Mouse (Mus musculus): ENCODE results near the gene Acaa1b. TPM values are rescaled to one million over a fixed set of nuclear protein-coding genes. Genes with fewer than 3 reads are reported as not detected.

Acaa1b gene
- polyA plus RNA-seq, 1 experiment from 2014 or later: 4.5 TPM

DNA sequence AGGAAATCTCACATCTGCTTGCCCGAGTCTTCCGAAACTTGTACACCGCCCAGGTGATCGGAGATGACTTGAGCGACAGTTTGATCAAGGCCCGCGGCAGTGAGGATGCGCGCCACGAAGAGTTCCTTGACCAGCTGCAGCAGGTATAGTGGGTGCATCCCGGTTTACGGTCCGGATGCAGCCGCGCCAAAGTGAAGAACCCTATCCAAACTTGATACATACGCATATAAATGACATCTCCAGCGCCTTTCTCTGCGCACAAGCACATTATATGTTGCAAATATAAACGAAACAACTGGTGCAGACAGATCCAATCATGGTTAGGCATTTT is 54.1 kb downstream of the Acaa1b start:
- ATAC-seq: no peak; the same call in 1 of the 2 replicates
- H3K27me3 ChIP-seq (ENCODE audit: control insufficient read depth, insufficient read depth, low read depth, low read length): peaks cover 10% of the 10 kb centered on the region

DNA sequence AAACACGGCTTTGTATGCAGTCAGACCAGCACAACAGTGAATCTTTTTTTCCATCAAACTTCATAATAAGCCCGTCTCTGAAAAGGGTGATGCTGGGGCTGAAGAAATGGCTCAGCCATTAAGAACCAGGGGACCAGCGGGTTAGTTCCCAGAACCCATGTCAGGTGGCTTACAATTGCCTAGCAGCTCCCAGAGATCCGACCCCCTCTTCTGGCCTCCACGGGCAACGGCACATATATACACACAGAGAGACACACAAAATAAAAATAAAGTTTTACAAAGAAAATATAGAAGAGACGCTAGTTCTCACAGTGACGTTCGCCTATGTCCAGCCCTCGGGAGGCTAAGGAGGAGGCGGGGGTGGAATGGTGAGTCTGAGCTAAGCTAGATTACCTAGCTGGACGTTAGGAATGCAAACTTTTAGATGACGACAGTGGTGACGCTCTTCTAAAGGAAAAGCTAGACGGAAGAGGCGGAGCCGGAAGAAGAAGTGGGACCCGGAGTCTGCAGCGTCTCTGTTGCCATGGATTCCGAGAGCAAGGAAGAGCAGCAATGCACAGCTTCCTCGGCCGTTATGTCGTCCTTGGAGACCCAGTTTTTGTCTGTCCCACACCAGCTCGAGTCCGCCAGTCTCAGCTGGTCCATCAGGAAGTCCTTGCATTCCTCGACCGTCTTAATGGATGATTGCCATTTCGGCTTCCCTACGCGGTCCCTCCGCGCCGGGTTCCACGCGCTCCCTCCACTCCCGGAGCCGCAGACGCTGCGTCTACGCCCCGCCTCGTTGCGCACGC is 54.7 kb downstream of the Acaa1b start, which contains the start of gene Dlec1:
Gene Dlec1 (plus strand): TSS at position 487 of the 791 bp plus-strand sequence.
- Histone ChIP-seq H3K4me3 (ENCODE audit: low read depth, low read length) (peak within 1 kb of the TSS; percentile 58), H3K27me3 (ENCODE audit: control insufficient read depth, insufficient read depth, low read depth, low read length) (peaks cover 10% of the 10 kb centered on the region), H3K9ac (ENCODE audit: low read depth, low read length) (peak within 1 kb of the TSS; percentile 62), H3K36me3 (ENCODE audit: control insufficient read depth, insufficient read depth, low read length) (no peaks in the 10 kb centered on the region), H3K9me3 (replicated peaks; ENCODE audit: control insufficient read depth, low read length, poor library complexity, severe bottlenecking) (no peaks in the 10 kb centered on the region), H3K4me2 (ENCODE audit: low read length) (peak within 1 kb of the TSS; percentile 84), H3K4me1 (ENCODE audit: control insufficient read depth, insufficient read depth, low read length) (peaks cover 9% of the 10 kb centered on the region), H3K27ac (ENCODE audit: low read length) (no peak within 1 kb of the TSS)
- WGBS: 3% methylated on average over 44 of the region's 44 CpGs
- peak; percentile 92 for ATAC-seq

More for the DNA sequence above, 54.1 kb downstream of the Acaa1b start:
- peak overlapping the region; percentile 84 for H3K4me2 ChIP-seq (ENCODE audit: low read length)
- 3% methylated on average over 19 of the region's 19 CpGs for WGBS
- H3K9me3 ChIP-seq (replicated peaks; ENCODE audit: control insufficient read depth, low read length, poor library complexity, severe bottlenecking): no peaks in the 10 kb centered on the region
- H3K9ac ChIP-seq (ENCODE audit: low read depth, low read length): peak overlapping the region; percentile 62
- H3K4me3 ChIP-seq (ENCODE audit: low read depth, low read length): peak overlapping the region; percentile 58
- H3K27ac ChIP-seq (ENCODE audit: low read length): no peak overlapping the region
- peaks cover 9% of the 10 kb centered on the region for H3K4me1 ChIP-seq (ENCODE audit: control insufficient read depth, insufficient read depth, low read length)
- H3K36me3 ChIP-seq (ENCODE audit: control insufficient read depth, insufficient read depth, low read length): no peaks in the 10 kb centered on the region

DNA sequence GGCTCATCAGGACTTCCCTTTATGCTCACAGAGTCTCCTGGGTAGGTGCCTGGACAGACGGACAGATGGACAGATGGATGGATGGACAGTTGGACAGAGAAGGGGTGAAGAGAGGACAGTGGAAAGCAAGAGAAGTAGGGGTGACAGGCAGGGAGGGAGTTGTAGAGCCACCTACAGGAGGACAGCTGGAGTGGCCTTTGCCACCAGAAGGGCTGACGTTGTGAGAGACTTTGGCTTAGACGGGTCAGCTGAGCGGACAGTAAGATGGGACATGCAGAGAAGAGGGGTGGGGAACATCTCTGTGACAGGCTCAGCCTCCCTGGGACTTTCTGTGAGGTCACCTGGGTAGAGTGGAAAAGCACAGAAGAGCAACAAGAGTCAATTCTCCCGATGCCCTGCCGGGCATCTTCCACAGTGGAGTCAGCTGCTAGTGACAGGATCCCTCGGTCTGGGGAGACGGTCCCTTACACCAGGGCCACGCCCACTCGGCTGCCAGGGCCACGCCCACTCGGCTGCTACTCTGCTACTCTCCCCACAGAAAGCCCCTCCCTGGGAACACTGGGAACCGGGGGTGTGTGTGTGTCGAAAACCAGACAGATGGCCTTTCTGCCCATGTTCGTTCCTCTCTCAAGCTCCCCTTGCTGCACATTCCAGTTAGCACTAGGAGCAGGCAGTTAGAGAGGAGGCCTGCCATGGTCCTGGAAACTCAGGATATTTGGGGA is 56.6 kb downstream of the Acaa1b start:
- H3K36me3 ChIP-seq (ENCODE audit: control insufficient read depth, insufficient read depth, low read length): no peaks in the 10 kb centered on the region
- WGBS: 18% methylated on average over 15 of the region's 15 CpGs
- no peak for ATAC-seq
- H3K9me3 ChIP-seq (replicated peaks; ENCODE audit: control insufficient read depth, low read length, poor library complexity, severe bottlenecking): no peaks in the 10 kb centered on the region
- peaks cover 10% of the 10 kb centered on the region for H3K27me3 ChIP-seq (ENCODE audit: control insufficient read depth, insufficient read depth, low read depth, low read length)
- no peak overlapping the region for H3K4me2 ChIP-seq (ENCODE audit: low read length)
- no peak overlapping the region for H3K4me3 ChIP-seq (ENCODE audit: low read depth, low read length)
- peaks cover 9% of the 10 kb centered on the region for H3K4me1 ChIP-seq (ENCODE audit: control insufficient read depth, insufficient read depth, low read length)
- H3K27ac ChIP-seq (ENCODE audit: low read length): no peak overlapping the region
- no peak overlapping the region for H3K9ac ChIP-seq (ENCODE audit: low read depth, low read length)

Other genes starting within 250 kb of the Acaa1b start
- gene Ctdspl, start 230.6 kb downstream of the Acaa1b start, polyA plus RNA-seq (2015; fragmentation: Nextera tagmentation; extraction: Ambion mirVana): 8.8 and 10.9 TPM in 2 replicates
- 2.9 and 3.7 TPM in 2 replicates for gene Vill, start 104.3 kb downstream of the Acaa1b start, polyA plus RNA-seq (2015; fragmentation: Nextera tagmentation; extraction: Ambion mirVana)
- gene Plcd1, start 63.6 kb downstream of the Acaa1b start, polyA plus RNA-seq (2015; fragmentation: Nextera tagmentation; extraction: Ambion mirVana): 15.9 and 16.9 TPM in 2 replicates
- gene Dlec1, start 54.6 kb downstream of the Acaa1b start, polyA plus RNA-seq (2015; fragmentation: Nextera tagmentation; extraction: Ambion mirVana): 1.5 and 1.9 TPM in 2 replicates
- not detected in 2 replicates for gene Gm47289, start 2.1 kb upstream of the Acaa1b start, polyA plus RNA-seq (2015; fragmentation: Nextera tagmentation; extraction: Ambion mirVana)
- gene Slc22a13, start 52.0 kb upstream of the Acaa1b start, polyA plus RNA-seq (2015; fragmentation: Nextera tagmentation; extraction: Ambion mirVana): not detected in 2 replicates
- gene Oxsr1, start 165.3 kb upstream of the Acaa1b start, polyA plus RNA-seq (2015; fragmentation: Nextera tagmentation; extraction: Ambion mirVana): 13.0 and 14.6 TPM in 2 replicates
- gene Acaa1a, start 182.6 kb upstream of the Acaa1b start, polyA plus RNA-seq (2015; fragmentation: Nextera tagmentation; extraction: Ambion mirVana): 113 and 116 TPM in 2 replicates
- 5.2 and 5.8 TPM in 2 replicates for gene Myd88, start 184.3 kb upstream of the Acaa1b start, polyA plus RNA-seq (2015; fragmentation: Nextera tagmentation; extraction: Ambion mirVana)
- 2.7 and 4.3 TPM in 2 replicates for gene Xylb, start 200.3 kb upstream of the Acaa1b start, polyA plus RNA-seq (2015; fragmentation: Nextera tagmentation; extraction: Ambion mirVana)
- 0.11 TPM in 1 of 2 replicates, not detected in the other for gene Slc22a14, start 208.5 kb upstream of the Acaa1b start, polyA plus RNA-seq (2015; fragmentation: Nextera tagmentation; extraction: Ambion mirVana)
- 28.4 and 36.0 TPM in 2 replicates for gene Acvr2b, start 245.0 kb upstream of the Acaa1b start, polyA plus RNA-seq (2015; fragmentation: Nextera tagmentation; extraction: Ambion mirVana)

Measured in midbrain, embryonic 16.5 days (tissue).